ENCODE assay signal across 20 mouse cellular contexts in genomic region chr5:112286608-112286983, GRCm38 (mm10). TPM values are rescaled to one million over a fixed set of nuclear protein-coding genes. Genes with fewer than 3 reads are reported as not detected.
DNase-seq lines count a peak whose midpoint lies in the region; ATAC-seq and TF ChIP-seq lines count a peak whose summit lies in the region.
"Had no signal": no experiment of that assay in that cellular context is flagged by ENCODE, and none has a peak within 500 bp of the region (broad histone marks: within the 10 kb centered on the region; RNA-seq: fewer than 3 reads in every experiment).

No protein-coding gene starts in this region.

- no peaks in the 10 kb centered on the region for H3K27me3 ChIP-seq in kidney, embryonic 15.5 days
- H3K27me3 ChIP-seq in liver, embryonic 15.5 days, result no peaks in the 10 kb centered on the region
- H3K27me3 ChIP-seq in midbrain, embryonic 16.5 days (ENCODE audit: control insufficient read depth, insufficient read depth, low read depth, low read length), result no peaks in the 10 kb centered on the region
- H3K27me3 ChIP-seq: hindbrain, embryonic 13.5 days; Patski; stomach, embryonic 15.5 days had no signal

- H3K9ac ChIP-seq in kidney, embryonic 15.5 days, result no peak overlapping the region
- H3K9ac ChIP-seq in liver, embryonic 15.5 days, result no peak overlapping the region
- no peak overlapping the region for H3K9ac ChIP-seq in midbrain, embryonic 16.5 days (ENCODE audit: low read depth, low read length)
- H3K9ac ChIP-seq: hindbrain, embryonic 13.5 days; stomach, embryonic 15.5 days had no signal

- 0 out of 2 replicates have a peak, but pooled peaks cover 3% of the 10 kb centered on the region for H3K36me3 ChIP-seq in kidney, embryonic 15.5 days
- peaks cover 3% of the 10 kb centered on the region for H3K36me3 ChIP-seq in liver, embryonic 15.5 days (replicated peaks)
- H3K36me3 ChIP-seq in midbrain, embryonic 16.5 days (ENCODE audit: control insufficient read depth, insufficient read depth, low read length), result no peaks in the 10 kb centered on the region
- H3K36me3 ChIP-seq: hindbrain, embryonic 13.5 days; stomach, embryonic 15.5 days had no signal

- H3K4me2 ChIP-seq in kidney, embryonic 15.5 days, result no peak overlapping the region
- 0 out of 2 replicates have a peak overlapping the region, but pooled peaks have one; percentile 25 for H3K4me2 ChIP-seq in liver, embryonic 15.5 days
- H3K4me2 ChIP-seq in midbrain, embryonic 16.5 days (ENCODE audit: low read length), result no peak overlapping the region
- H3K4me2 ChIP-seq: heart, embryonic 11.5 days; hindbrain, embryonic 13.5 days; stomach, embryonic 15.5 days had no signal

- H3K4me3 ChIP-seq in kidney, embryonic 15.5 days (replicated peaks), result no peak overlapping the region
- H3K4me3 ChIP-seq in liver, embryonic 15.5 days (replicated peaks), result no peak overlapping the region
- no peak overlapping the region for H3K4me3 ChIP-seq in lung, adult 2 months (replicated peaks; ENCODE audit: extremely low read depth, low read depth, low read length)
- no peak overlapping the region for H3K4me3 ChIP-seq in midbrain, embryonic 16.5 days (ENCODE audit: low read depth, low read length)
- H3K4me3 ChIP-seq: hindbrain, embryonic 13.5 days; stomach, embryonic 15.5 days had no signal

- no peaks in the 10 kb centered on the region for H3K9me3 ChIP-seq in kidney, embryonic 15.5 days (replicated peaks)
- no peaks in the 10 kb centered on the region for H3K9me3 ChIP-seq in liver, embryonic 15.5 days (replicated peaks)
- H3K9me3 ChIP-seq in midbrain, embryonic 16.5 days (replicated peaks; ENCODE audit: control insufficient read depth, low read length, poor library complexity, severe bottlenecking), result no peaks in the 10 kb centered on the region
- H3K9me3 ChIP-seq: hindbrain, embryonic 13.5 days; stomach, embryonic 15.5 days had no signal

- H3K27ac ChIP-seq in kidney, embryonic 15.5 days, result peak overlapping the region; percentile 34; the same call in 1 of the 2 replicates
- H3K27ac ChIP-seq in liver, embryonic 15.5 days (replicated peaks), result peak overlapping the region; percentile 61
- no peak overlapping the region for H3K27ac ChIP-seq in midbrain, embryonic 16.5 days (ENCODE audit: low read length)
- H3K27ac ChIP-seq: hindbrain, embryonic 13.5 days; stomach, embryonic 15.5 days had no signal

- TF ChIP-seq CTCF in lung, adult 2 months (IDR thresholded peaks at IDR 0.05; ENCODE audit: insufficient read depth, low read length), result no peak

- H3K4me1 ChIP-seq in kidney, embryonic 15.5 days, result peaks cover 89% of the 10 kb centered on the region
- H3K4me1 ChIP-seq in liver, embryonic 15.5 days (replicated peaks), result peaks cover 96% of the 10 kb centered on the region
- H3K4me1 ChIP-seq in lung, adult 2 months (ENCODE audit: control insufficient read depth, insufficient read depth, low read length), result peaks cover 62% of the 10 kb centered on the region
- H3K4me1 ChIP-seq in midbrain, embryonic 16.5 days (ENCODE audit: control insufficient read depth, insufficient read depth, low read length), result peaks cover 4% of the 10 kb centered on the region

- WGBS in kidney, embryonic 15.5 days, result 72% methylated on average over 2 of the region's 2 CpGs
- WGBS in liver, embryonic 15.5 days (ENCODE audit: insufficient replicate concordance), result 15% methylated on average over 2 of the region's 2 CpGs
- 49% methylated on average over 2 of the region's 2 CpGs for WGBS in lung, adult 2 months
- WGBS in midbrain, embryonic 16.5 days, result 80% methylated on average over 2 of the region's 2 CpGs

- ATAC-seq in kidney, embryonic 15.5 days (replicated peaks; ENCODE audit: low FRiP score), result no peak
- ATAC-seq in liver, embryonic 15.5 days (ENCODE audit: insufficient read depth), result no peak
- ATAC-seq in midbrain, embryonic 16.5 days, result no peak
- ATAC-seq: forebrain, embryonic 16.5 days; Patski had no signal

- TF ChIP-seq POLR2A in lung, adult 2 months (IDR thresholded peaks at IDR 0.05; ENCODE audit: borderline replicate concordance, extremely low read depth, low read depth, low read length), result no peak

- no peak for DNase-seq in kidney, adult 9 months
- peak; percentile 43 for DNase-seq in A20 (ENCODE audit: low read depth, low spot score)
- peak; percentile 74 for DNase-seq in T-cell, adult 2 months (ENCODE audit: low spot score)
- DNase-seq in lung, adult 2 months, result no peak
- DNase-seq in left cerebral cortex, adult 18-20 months (ENCODE audit: low spot score in 2 of 2), result no peak
- DNase-seq: adrenal gland, adult 2 months; cerebellum, adult 9-11 months; embryo, embryonic 11 days; gastrocnemius, postnatal 14 days; kidney, adult 2 months had no signal

RNA-seq across cellular contexts. Expression of gene Tpst2, which starts 10.1 kb away (rescaled TPM):
- 53.4 and 60.0 TPM in 2 replicates for polyA plus RNA-seq in kidney, embryonic 15.5 days (2015; fragmentation: Nextera tagmentation; extraction: Ambion mirVana)
- 34.5 and 43.8 TPM in 2 replicates for polyA plus RNA-seq in liver, embryonic 15.5 days (2015; fragmentation: Nextera tagmentation; extraction: Ambion mirVana)
- polyA plus RNA-seq in lung, adult 2 months (2012; rRNA removed), result 122 and 144 TPM in 2 replicates
- 26.2 and 34.5 TPM in 2 replicates for polyA plus RNA-seq in midbrain, embryonic 16.5 days (2015; fragmentation: Nextera tagmentation; extraction: Ambion mirVana)
- 10 to 100 TPM; 29.6 to 39.3 TPM for total RNA-seq in left cerebral cortex, adult 18-20 months (2021)

RNA-seq across cellular contexts. Expression of gene Crybb1, which starts 31.0 kb away (rescaled TPM):
- 2.1 and 2.4 TPM in 2 replicates for polyA plus RNA-seq in kidney, embryonic 15.5 days (2015; fragmentation: Nextera tagmentation; extraction: Ambion mirVana)
- polyA plus RNA-seq in liver, embryonic 15.5 days (2015; fragmentation: Nextera tagmentation; extraction: Ambion mirVana), result 0.25 and 0.40 TPM in 2 replicates
- polyA plus RNA-seq in lung, adult 2 months (2012; rRNA removed), result 0.14 TPM in 1 of 2 replicates, not detected in the other
- polyA plus RNA-seq in midbrain, embryonic 16.5 days (2015; fragmentation: Nextera tagmentation; extraction: Ambion mirVana), result 5.1 and 5.8 TPM in 2 replicates
- total RNA-seq in left cerebral cortex, adult 18-20 months (2021), result 1 to 10 TPM; 5.9 to 8.5 TPM
- total RNA-seq: liver, adult 2 months; neutrophil, adult 5-6 weeks had no signal
- polyA plus RNA-seq: heart, embryonic 11.5 days; liver, adult 2 months; Patski had no signal

RNA-seq across cellular contexts. Expression of gene Cryba4, which starts 34.3 kb away (rescaled TPM):
- 0.99 and 1.1 TPM in 2 replicates for polyA plus RNA-seq in kidney, embryonic 15.5 days (2015; fragmentation: Nextera tagmentation; extraction: Ambion mirVana)
- polyA plus RNA-seq in liver, embryonic 15.5 days (2015; fragmentation: Nextera tagmentation; extraction: Ambion mirVana), result 0.70 and 0.85 TPM in 2 replicates
- polyA plus RNA-seq in lung, adult 2 months (2012; rRNA removed), result 1.0 and 1.4 TPM in 2 replicates
- polyA plus RNA-seq in midbrain, embryonic 16.5 days (2015; fragmentation: Nextera tagmentation; extraction: Ambion mirVana), result 1.0 and 1.6 TPM in 2 replicates
- total RNA-seq in left cerebral cortex, adult 18-20 months (2021), result 1 to 10 TPM in 1 of 2 experiments, not detected in 1; 1.0 TPM
- polyA plus RNA-seq: kidney, adult 2 months; Patski had no signal

RNA-seq across cellular contexts. Expression of gene Tfip11, which starts 39.6 kb away (rescaled TPM):
- 30.5 and 33.8 TPM in 2 replicates for polyA plus RNA-seq in kidney, embryonic 15.5 days (2015; fragmentation: Nextera tagmentation; extraction: Ambion mirVana)
- polyA plus RNA-seq in liver, embryonic 15.5 days (2015; fragmentation: Nextera tagmentation; extraction: Ambion mirVana), result 12.0 and 13.1 TPM in 2 replicates
- 33.5 and 36.2 TPM in 2 replicates for polyA plus RNA-seq in lung, adult 2 months (2012; rRNA removed)
- 37.0 and 37.2 TPM in 2 replicates for polyA plus RNA-seq in midbrain, embryonic 16.5 days (2015; fragmentation: Nextera tagmentation; extraction: Ambion mirVana)
- 10 to 100 TPM; 40.6 to 45.7 TPM for total RNA-seq in left cerebral cortex, adult 18-20 months (2021)

RNA-seq across cellular contexts. Expression of gene Srrd, which starts 56.2 kb away (rescaled TPM):
- 38.5 and 44.8 TPM in 2 replicates for polyA plus RNA-seq in kidney, embryonic 15.5 days (2015; fragmentation: Nextera tagmentation; extraction: Ambion mirVana)
- polyA plus RNA-seq in liver, embryonic 15.5 days (2015; fragmentation: Nextera tagmentation; extraction: Ambion mirVana), result 13.8 and 16.4 TPM in 2 replicates
- polyA plus RNA-seq in lung, adult 2 months (2012; rRNA removed), result 34.6 and 38.4 TPM in 2 replicates
- 51.7 and 56.8 TPM in 2 replicates for polyA plus RNA-seq in midbrain, embryonic 16.5 days (2015; fragmentation: Nextera tagmentation; extraction: Ambion mirVana)
- 10 to 100 TPM; 19.2 to 23.7 TPM for total RNA-seq in left cerebral cortex, adult 18-20 months (2021)

Comparison
In these comparisons a context has a peak if more than half of its experiments do, and no peak if none do; other contexts are left out.
1. DNase-seq: peak in A20 (single experiment) and T-cell, adult 2 months (single experiment); none in kidney, adult 9 months (single experiment), lung, adult 2 months (single experiment) and left cerebral cortex, adult 18-20 months (0 of 2).